Mouse (Mus musculus): ENCODE results near the gene Car14.
"Not testable (repeated sequence)": the region's sequence is repeated elsewhere in the genome, so short reads cannot be mapped to it uniquely, and the experiment has no call there.

The Car14 gene

DNA sequence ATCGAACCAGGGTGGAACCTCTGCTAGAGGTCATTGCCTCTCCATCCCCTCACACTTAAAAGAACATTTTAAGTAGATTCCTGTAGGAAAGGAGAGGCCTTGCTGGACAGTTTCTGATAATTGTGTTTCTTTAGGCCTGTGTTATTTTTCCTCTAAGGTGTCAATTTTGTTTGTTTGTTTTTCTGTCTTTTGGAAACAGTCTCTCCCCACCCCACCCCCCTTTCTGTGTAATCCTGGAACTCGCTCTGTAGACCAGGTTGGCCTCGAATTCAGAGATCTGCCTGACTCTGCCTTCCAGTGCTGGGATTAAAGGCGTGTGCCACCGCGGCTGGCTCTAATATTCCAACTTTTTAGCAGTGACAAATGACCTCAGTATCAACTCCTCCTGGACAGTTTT, 23.8 kb upstream of the Car14 start:
- CTCF ChIA-PET = interaction anchor here (0.6 kb wide), 1 partner anchor 112 kb away, joined by 13 read pairs; no protein-coding TSS in a partner anchor

DNA sequence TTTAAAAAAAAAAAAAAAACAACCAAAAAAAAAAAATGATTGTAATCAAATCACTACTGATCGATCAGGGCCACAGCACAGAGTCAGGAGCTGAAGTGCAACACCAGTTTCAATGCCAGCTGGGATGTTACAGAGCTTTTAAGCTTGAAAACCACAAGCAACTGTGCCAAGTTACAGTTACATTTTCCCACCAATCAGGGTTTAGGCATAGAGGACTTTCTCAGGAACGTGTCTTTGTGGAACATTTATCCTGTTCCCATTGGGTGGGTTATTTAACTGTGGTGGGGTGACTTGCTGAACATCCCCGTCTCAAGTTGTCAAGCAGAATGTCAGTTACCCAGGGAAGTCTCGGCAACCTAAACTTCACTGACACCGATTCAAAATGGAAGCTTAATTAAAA, 20.6 kb upstream of the Car14 start:
- CTCF ChIA-PET = interaction anchor here (0.6 kb wide), 1 partner anchor 130 kb away, joined by 9 read pairs; no protein-coding TSS in a partner anchor

DNA sequence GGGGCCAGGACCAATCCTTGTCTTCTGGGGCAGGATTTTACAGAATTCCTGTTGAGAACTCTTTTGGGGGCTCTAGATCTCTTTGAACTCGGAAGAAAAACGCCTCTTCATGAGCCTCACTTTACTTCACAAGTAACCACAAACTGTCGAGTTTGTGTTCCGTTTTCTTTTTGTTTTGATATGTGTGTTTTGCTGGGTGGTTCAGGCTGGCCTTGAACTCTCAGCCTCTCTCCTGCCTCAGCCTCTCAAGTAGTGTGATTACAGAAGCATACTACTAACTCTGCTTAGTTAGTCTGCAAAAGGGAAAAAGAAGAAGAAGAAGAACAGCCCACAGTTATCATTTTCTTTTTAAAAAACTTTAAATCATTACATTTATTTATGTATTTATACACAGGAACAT, 19.7 kb upstream of the Car14 start:
- CTCF ChIA-PET = interaction anchor here (0.6 kb wide), 1 partner anchor 131 kb away, joined by 9 read pairs; no protein-coding TSS in a partner anchor

DNA sequence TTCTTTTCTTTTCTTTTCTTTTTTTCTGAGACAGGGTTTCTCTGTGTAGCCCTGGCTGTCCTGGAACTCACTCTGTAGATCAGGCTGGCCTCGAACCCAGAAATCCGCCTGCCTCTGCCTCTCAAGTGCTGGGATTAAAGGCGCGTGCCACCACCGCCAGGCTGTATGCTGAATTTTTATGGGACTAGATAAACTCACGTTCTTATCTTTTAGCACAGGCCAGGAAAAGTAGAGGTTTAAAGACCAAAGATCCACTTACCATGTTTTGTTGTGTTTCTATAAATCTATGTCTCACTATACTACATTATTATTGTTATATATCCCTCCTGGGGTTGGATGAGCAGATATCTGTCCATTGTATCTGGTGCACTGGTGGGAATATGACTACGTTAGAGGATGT, 18.9 kb upstream of the Car14 start:
- CTCF ChIA-PET = not testable (repeated sequence)

DNA sequence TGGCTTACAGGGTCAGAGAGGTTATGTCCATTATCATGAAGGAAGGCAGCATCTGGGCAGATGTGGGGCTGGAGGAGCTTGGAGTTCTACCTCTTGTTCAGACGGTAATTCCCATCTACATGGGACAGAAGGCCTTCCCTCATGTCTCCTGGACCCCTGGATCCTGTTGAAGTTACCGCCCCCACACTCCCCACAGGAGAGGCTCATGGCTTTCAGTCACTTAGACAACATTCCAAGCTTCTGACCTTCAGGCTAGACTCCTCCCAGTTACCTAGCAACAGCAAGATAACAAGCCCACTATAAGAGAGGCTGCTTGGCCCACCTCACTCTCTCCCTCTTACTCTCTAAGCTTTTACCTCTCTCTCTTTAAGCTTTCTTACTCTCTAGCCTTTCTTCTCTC, 16.0 kb upstream of the Car14 start:
- CTCF ChIA-PET = not testable (repeated sequence)

DNA sequence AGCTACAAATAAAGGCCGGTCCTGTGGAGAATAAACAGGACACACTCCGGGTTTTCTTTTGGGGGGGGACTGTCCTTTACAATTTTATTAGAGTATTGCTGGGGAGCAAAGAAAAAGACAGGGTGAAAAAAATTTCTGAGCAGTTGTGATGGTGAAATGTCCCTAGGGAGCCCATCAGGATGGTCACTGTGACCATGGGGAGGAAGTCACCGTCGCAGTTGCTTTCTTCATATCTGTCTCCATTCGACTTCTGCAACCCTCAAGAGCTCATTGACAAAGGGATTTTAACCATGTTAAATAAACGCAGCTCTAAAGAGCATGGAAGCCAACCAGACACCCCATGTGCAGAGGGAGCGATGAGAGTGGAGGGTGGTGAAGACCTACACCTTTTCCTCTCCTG, 12.3 kb upstream of the Car14 start:
- CTCF ChIA-PET = interaction anchor here (0.6 kb wide), 1 partner anchor 159 kb away, joined by 3 read pairs; no protein-coding TSS in a partner anchor

DNA sequence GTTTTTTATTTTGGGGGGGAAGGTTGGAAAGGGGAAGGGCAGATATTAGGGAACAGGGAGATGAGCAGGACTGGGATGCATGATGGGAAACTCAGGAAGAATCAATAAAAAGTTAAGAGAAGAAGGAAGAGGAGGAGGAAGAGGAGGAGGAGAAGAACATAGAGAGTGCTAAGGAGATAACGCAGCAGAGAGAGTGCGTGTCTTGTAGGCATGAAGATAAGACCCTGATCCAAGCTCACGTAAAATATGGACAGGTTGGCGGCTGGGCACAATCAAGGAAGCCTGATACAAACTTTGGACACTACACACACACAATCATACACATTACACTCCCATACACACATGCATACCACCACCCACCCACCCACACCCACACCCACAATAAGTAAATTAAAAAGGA, 10.2 kb upstream of the Car14 start:
- CTCF ChIA-PET = interaction anchor here (0.7 to 1.1 kb wide), 2 partner anchors 12 to 48 kb away, joined by 3 read pairs; no protein-coding TSS in a partner anchor

DNA sequence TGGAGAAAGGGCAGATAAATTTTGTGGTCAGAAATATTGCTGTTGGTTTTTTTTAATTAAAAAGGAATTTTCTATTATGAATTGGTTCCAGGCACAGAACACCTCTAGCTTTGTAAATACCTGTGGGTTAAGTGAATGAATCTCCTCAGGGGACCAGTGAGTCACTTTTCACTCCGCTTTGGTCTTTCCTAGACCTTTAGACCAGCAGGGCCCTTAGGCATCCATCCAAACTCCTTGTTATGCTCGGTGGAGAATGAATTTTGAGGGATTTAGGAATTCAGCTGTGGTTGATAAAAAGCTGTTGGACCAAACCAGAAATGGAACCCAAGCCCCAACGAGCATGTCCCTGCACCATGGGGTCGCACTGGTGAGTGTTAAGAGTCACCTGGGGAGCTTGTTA, 3.1 kb upstream of the Car14 start:
- CTCF ChIA-PET = interaction anchor here (0.6 to 1.0 kb wide), 3 partner anchors 46 to 728 kb away, joined by 3 read pairs; no protein-coding TSS in a partner anchor

DNA sequence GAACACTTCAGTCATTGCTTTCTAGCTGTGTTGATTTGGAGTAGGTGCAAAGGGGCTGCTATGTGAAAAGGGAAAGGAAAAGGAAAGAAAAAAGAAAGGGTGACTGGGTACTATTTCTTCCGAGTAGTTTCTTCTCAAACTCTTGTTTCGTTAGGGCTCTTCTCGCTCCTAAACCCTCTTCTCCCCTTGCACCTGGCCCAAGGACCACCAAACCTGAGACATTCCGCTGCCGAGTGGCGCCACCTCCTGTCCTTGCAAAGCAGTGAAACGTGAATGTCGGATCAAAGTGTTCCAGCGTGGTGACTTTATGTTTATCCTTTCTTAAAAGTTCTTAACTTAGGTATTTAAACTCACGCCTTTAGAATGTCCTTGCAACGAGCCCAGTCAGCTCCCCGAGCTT, 2.4 kb upstream of the Car14 start:
- CTCF ChIA-PET = interaction anchor here (0.7 to 1.6 kb wide), 3 partner anchors 24 to 253 kb away, joined by 3 to 10 read pairs (median 3); partner anchors contain the start of gene Ciart

DNA sequence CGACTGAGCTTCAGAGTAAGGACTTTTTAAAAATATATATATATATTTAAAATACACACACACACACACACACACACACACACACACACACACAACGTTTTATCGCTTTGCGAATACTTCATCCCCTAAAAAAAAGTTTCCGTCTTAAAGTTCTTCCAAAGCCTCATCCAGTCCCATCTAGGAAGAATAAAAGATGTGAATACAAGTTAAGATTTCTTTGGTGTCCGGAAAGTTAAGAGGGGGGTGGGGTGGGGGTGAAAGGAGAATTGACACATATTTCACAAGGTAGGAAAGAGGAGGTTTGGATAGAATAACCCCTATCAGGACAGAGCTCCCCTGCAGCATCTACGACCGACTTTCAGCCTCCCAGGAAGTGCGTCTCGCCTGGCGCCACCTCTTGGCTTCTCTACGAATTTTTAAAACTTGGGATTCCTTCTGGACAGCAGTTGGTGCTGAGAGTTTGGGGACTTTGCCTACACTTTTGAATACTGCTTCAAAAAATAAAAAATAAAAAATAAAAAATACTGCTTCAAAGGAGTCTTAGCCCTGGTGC, 1.5 kb upstream of the Car14 start:
- CTCF ChIA-PET = interaction anchor here (0.5 to 1.6 kb wide), 8 partner anchors 20 to 254 kb away, joined by 3 to 10 read pairs (median 6); partner anchors contain the start of gene Ciart

DNA sequence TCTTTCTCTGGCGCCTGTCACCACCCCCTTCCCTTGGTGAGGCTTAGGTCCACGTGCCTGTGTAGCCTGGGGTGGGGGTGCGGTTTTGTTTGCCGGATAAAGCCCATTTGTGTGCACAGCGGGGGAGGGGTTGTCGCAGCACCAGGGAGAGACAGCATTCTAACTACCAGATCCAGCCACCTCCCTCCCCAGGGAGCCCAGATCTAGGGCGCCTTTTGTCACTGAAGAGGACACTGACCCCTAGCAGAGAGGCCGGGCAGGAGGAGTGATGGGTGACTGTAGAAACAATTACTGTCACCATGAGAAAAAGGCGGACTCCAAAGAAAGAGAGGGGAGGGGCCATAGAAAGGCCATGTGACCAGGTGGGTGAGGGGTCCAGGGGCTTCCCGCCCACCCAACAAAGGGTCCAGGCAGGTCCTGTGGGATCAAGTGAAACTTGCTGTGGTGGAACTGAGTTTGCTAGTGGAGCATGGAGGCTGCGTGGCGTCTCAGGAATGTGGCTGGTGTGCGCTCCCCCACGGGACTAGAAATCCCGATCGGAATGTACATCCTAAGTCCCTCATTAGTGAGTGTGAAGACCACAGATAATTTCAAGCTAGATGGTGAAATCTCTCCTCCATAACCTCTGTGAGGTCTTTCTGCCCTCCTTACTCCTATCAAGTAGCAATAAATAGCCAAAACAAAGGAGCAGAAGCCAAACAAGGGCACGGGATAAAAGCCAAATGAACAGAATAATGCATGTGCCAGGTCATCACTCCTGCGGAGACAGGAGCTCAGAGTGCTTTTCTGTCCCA, 852 bp upstream of the Car14 start:
- CTCF ChIA-PET = interaction anchor here (0.5 to 1.6 kb wide), 7 partner anchors 21 to 101 kb away, joined by 3 to 10 read pairs (median 6); partner anchors contain the start of gene Ciart

DNA sequence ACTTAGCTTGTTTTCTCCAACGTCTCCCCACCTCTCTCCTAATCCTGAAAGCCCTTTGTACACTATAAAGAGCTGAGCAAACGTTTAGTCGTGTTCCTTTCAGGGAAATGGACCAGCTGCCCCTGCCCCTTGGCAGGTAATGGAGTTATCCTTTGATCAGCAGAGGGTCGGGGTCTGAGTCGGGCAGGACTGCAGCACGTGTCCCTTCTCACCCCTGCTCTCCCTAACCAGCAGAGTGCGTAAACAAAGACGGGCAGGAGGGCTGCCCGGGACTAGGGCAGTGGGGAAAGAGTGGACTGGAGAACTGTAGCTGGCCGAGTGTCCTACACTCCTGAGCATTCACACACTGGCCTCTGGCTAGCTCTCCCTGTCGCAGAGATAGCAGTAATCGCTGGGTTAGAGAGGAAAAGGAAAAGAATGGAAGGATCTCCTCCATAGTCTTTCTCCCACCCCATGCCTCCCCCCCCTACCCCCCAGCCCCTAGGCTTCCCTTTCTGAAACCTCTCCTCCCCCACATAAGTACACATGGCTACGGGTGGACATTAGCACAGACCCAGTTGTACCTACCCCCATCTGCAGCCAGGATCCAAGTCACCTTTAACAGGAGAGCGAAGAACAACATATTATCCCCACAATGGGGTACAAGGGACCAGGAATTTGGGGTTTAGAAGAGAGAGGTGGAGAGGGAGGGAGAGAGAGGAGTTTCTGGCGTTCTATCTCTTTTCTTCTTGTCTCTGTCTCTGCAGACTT, 563 bp downstream of the Car14 start:
- CTCF ChIA-PET = no interaction called here

DNA sequence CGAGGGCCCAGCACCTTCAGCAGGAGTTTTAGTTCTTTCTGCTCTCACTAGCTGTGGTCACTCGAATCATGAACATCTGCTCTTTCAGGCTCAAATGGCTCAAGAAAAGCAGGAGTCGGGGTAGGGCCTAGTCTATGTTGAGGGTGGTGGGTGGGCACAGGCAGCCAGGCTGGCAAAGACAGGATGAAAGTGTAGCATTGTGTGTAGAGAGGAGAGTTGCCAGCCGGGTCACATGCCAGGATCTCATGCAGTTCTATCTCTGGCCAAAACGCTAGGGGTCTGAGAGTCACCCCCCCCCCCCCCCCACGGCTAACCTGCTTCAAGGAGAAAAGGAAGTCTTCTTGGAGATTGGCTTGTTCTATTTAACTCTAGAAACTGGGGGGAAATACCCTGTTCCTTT, 1.8 kb downstream of the Car14 start:
- CTCF ChIA-PET = interaction anchor here (0.7 kb wide), 1 partner anchor 195 kb away, joined by 3 read pairs; no protein-coding TSS in a partner anchor

DNA sequence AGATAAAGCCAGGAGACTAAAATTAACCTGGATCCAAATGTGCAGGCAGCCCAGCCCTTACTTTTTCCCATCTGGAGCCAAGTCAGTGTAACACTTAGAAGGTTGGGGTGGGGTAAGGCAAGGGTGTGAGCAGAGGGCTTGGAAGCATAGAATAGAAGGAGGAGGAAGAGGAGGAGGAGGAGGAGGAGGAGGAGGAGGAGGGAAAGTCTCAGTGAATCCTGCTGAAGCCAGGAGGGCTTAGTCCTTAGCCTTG, 2.2 kb downstream of the Car14 start:
- CTCF ChIA-PET = no interaction called here

DNA sequence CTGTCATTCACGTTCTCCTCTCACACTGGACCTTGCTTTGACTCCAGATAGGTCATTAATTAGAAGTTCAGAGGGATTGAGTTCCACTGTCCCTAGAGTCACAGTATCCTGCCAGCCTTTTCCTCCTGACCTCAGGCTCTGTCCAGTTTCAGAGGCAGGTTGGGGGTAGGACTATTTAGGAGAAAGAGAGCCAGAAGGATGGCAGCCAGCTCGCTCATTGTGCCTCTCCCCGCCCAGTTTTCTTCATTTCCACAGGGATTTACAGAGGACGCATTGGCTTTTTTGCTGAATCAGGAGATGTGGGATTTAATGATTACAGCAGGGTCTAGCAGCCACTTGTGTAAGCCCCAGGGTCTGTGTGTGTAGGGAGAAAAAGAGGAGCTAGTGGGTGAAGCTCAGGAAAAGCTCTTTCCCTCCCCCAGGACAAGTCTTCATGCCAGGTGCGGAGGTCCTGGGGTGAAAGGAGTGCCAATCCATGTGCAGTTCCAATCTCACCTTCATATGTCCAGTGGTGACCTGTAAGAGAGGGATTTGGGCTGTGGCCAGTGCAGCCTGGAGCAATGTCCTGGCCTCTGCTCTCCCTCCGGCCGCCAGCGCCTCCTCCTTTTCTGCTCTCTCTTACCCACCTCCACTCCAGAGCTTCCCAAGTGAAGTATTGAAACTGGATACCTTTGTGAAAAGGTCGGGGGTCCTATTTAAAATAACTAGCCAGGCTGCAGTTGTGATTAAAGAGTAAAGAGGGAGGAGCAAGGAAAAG, 2.7 kb downstream of the Car14 start:
- CTCF ChIA-PET = no interaction called here

DNA sequence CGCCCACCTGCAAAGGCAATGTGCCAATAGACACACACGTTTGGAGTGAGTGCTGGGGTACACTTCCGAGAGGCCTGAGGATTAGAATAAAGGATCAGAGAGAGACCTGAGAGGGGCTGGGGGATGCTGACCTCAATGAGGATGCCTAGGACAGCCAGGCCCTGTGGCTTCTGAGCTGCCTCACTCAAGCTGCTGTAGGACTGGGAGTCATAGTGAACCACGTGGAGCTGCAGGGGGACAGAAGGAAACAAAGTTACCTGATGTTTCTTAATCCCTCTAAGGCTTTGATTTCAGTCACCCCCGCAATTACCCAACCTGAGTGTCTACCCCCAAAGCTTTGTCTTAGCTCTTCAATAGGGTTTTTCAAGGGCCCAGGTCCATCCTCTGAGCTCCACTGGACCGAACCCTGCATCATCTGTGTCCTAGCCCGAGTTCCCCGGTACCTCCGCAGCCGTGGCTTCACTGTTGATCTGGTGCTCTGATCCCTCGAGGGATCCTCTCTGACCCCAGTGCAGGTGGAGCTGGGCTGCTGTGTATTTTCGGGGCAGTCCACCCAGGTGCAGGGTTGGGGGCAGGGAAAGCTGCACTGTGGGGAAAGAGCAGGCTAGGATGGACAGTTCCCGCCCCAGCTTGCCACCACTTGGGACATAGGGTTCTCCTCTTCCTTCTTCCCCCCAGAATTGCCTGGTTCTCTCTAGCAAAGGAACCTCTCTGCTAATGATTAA, 4.5 kb downstream of the Car14 start:
- CTCF ChIA-PET = no interaction called here

DNA sequence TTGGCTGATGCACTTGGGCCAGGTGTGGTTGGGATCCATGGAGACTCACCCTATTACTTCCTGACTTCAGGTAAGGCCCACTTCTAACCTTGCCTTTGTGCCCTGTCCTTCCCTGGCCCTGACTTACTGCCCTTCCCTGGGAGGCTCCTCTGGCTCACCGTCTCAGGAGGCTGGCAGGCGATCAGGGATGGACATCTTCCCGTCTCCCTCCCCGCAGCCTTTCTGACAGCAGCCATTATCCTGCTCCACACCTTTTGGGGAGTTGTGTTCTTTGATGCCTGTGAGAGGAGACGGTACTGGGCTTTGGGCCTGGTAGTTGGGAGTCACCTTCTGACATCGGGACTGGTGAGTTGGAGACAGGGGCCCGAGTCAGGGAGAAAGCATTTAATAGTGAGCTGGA, 9.0 kb downstream of the Car14 start:
- CTCF ChIA-PET = not testable (repeated sequence)

DNA sequence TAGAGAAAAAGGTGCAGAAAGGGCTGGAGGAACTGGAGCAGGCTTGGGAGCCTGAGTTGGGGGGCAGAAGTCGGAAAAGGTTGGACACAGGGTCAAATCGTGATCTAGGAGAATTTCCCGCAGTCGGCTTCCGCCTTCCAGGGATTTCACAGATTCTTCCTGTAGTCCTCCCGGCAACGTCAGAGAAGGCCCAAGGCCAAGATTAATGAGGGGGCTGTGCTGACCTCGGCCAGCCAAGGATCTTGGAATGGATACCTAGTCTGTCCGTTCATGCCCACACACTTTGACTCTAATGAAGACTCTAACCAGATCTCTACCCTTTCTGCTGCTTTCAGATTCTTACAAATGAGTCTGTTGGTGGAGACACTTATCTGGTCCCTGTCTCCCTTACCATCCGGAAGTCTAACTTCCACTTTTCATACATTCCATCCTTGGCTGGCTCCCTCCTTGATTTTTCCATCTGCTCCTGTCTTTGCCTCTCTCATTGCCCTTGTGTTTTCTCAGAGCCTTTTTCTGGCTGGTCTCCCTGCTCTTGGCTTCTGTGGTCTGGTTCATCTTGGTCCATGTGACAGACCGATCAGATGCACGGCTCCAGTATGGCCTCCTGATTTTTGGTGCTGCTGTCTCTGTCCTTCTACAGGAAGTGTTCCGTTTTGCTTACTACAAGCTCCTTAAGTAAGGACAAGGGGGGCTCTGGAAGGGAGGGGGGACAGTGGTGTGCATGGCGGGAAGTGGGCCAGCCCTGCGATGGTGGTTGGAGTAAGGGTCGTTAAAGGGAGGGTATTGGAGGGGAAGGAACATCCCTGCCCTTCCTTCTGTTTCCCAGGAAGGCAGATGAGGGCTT, 10.0 kb downstream of the Car14 start:
- CTCF ChIA-PET = no interaction called here

DNA sequence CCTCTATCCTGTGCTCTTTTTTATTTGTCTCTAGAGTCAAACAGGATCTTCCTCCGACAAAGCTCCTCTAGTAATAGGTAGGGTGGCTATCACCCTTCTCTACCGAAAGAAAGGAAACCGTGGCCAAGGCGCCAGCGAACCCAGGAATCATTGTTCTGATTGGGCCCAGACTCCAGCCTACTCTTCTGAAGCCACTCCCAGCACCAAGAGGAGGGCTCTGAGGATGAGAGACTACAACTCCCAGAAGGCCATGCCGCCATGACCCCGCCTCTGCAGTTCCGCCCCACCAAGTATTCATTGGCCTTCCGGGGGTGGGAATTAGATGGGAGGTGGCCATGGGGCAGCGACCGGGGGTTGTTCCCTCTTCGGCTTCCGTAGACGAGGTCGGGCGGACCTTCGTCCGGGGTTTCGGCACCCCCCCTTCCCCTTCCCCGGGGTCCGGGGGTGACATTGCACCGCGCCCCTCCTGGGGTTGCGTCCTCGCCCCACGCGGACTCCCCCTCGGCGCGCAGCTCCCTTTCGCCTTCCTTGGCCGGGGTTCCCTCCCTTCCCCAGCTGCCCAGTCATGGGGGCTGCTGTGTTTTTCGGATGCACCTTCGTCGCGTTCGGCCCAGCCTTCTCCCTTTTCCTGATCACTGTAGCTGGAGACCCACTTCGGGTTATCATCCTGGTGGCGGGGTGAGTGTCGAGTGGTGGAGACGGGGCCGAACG, 10.7 kb downstream of the Car14 start, which contains the start of gene Aph1a:
Gene Aph1a (plus strand): TSS at position 364 of the 711 bp plus-strand sequence.
- CTCF ChIA-PET = interaction anchor here (0.7 to 1.0 kb wide), 2 partner anchors 11 to 298 kb away, joined by 3 to 4 read pairs; partner anchors contain the start of gene Ciart
